In the genomic region with DNA sequence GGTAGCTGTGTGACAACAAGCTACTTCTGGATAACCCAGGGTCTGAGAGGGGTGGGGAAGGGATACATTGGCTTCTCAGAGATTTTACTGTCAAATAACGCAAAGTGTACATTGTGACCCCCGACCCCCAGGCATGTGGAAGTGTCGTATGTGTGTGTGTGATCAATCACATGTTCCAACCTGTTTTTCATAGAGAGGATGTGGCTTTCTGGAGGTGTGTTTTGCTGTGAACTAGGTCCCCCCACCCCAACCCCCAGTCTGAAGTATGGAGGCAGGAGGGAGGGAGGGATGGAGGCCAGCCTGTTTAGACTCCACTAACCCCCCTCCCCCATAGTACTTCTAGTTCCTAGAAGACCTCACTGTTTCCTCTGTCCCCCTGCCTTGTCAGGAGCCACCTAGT, we compare ENCODE assay signal across 11 mouse cellular contexts. TPM values are rescaled to one million over a fixed set of nuclear protein-coding genes. Genes with fewer than 3 reads are reported as not detected.
"Had no signal": no experiment of that assay in that cellular context is flagged by ENCODE, and none has a peak within 500 bp of the region (broad histone marks: within the 10 kb centered on the region; RNA-seq: fewer than 3 reads in every experiment).

No protein-coding gene starts in this region.

- H3K9me3 ChIP-seq: kidney, embryonic 15.5 days; limb, embryonic 10.5 days; liver, embryonic 15.5 days; megakaryocyte, embryonic 14.5 days; neural tube, embryonic 15.5 days had no signal

- H3K4me3 ChIP-seq: kidney, embryonic 15.5 days; left cerebral cortex, adult 2 months; limb, embryonic 10.5 days; liver, embryonic 15.5 days; megakaryocyte, embryonic 14.5 days; neural tube, embryonic 15.5 days had no signal

- H3K27me3 ChIP-seq: kidney, embryonic 15.5 days; liver, embryonic 15.5 days; megakaryocyte, embryonic 14.5 days; neural tube, embryonic 15.5 days had no signal

- H3K27ac ChIP-seq: kidney, embryonic 15.5 days; left cerebral cortex, adult 2 months; limb, embryonic 10.5 days; liver, embryonic 15.5 days; macrophage; neural tube, embryonic 15.5 days had no signal

- DNase-seq: kidney, adult 2 months; kidney, postnatal 14 days; lung, adult 2 months; spleen, adult 18-20 months had no signal

- H3K4me1 ChIP-seq: limb, embryonic 10.5 days; neural tube, embryonic 15.5 days had no signal

RNA-seq across cellular contexts. Expression of a gene that starts 40.6 kb away (rescaled TPM):
- polyA plus RNA-seq: macrophage had no signal
